Mouse (Mus musculus) frontal cortex, postnatal 14 days (tissue): ENCODE measurements around the gene Slc22a12.

Experiments used
- DNase-seq, 2 experiments: peaks; one replicate each; pipeline ENCODE4 v3.0.0; 2022; ENCODE audit warnings: low spot score in 2 of 2

Slc22a12 gene

GRCm38 (mm10) chr19:6516153-6516552, 26.7 kb downstream of the Slc22a12 start:
- DNase-seq, result no peak

GRCm38 (mm10) chr19:6515448-6515847, 27.4 kb downstream of the Slc22a12 start:
- no peak for DNase-seq

GRCm38 (mm10) chr19:6514940-6515339, 27.9 kb downstream of the Slc22a12 start:
- no peak for DNase-seq

GRCm38 (mm10) chr19:6513389-6514139, 29.3 kb downstream of the Slc22a12 start:
- DNase-seq, result no peak

GRCm38 (mm10) chr19:6510546-6510945, 32.3 kb downstream of the Slc22a12 start:
- DNase-seq, result no peak

- DNase-seq, result no peak
These were observed 33.0 kb downstream of the Slc22a12 start for GRCm38 (mm10) chr19:6509881-6510280.

GRCm38 (mm10) chr19:6507393-6507792, 35.4 kb downstream of the Slc22a12 start:
- DNase-seq, result no peak

GRCm38 (mm10) chr19:6504656-6505045, 38.2 kb downstream of the Slc22a12 start:
- no peak for DNase-seq

GRCm38 (mm10) chr19:6503926-6504655, 38.7 kb downstream of the Slc22a12 start:
- DNase-seq, result peak in 1 of 2 experiments; percentile 70

- no peak for DNase-seq
These were observed 40.1 kb downstream of the Slc22a12 start for GRCm38 (mm10) chr19:6502543-6503319.

- DNase-seq, result peak; percentile 72 to 74
These were observed 40.7 kb downstream of the Slc22a12 start for GRCm38 (mm10) chr19:6502035-6502541.

- DNase-seq, result no peak
These were observed 42.2 kb downstream of the Slc22a12 start for GRCm38 (mm10) chr19:6500636-6501025.

GRCm38 (mm10) chr19:6499860-6500635, 42.8 kb downstream of the Slc22a12 start:
- no peak for DNase-seq

GRCm38 (mm10) chr19:6498350-6499131, 44.3 kb downstream of the Slc22a12 start:
- DNase-seq, result no peak

- no peak for DNase-seq
These were observed 45.0 kb downstream of the Slc22a12 start for GRCm38 (mm10) chr19:6497803-6498202.

- peak in 1 of 2 experiments; percentile 71 for DNase-seq
These were observed 45.6 kb downstream of the Slc22a12 start for GRCm38 (mm10) chr19:6497150-6497801.

GRCm38 (mm10) chr19:6496462-6497149, 46.2 kb downstream of the Slc22a12 start:
- DNase-seq, result no peak

GRCm38 (mm10) chr19:6495714-6496113, 47.1 kb downstream of the Slc22a12 start:
- DNase-seq, result no peak

- no peak for DNase-seq
These were observed 48.2 kb downstream of the Slc22a12 start for GRCm38 (mm10) chr19:6494504-6495170.
